Mouse (Mus musculus): ENCODE data around the gene Bfar.
"Not testable (repeated sequence)": the region's sequence is repeated elsewhere in the genome, so short reads cannot be mapped to it uniquely, and the experiment has no call there.

Gene Bfar

GRCm38 (mm10) chr16:13722937-13723336 lies 51.3 kb downstream of the Bfar start:
- no peak for DNase-seq (ENCODE audit: low spot score)

- DNase-seq (ENCODE audit: low spot score): no peak
Observed at GRCm38 (mm10) chr16:13727811-13728335, 56.2 kb downstream of the Bfar start.

- DNase-seq (ENCODE audit: low spot score): no peak
Observed at GRCm38 (mm10) chr16:13729428-13729827, 57.8 kb downstream of the Bfar start.

- DNase-seq (ENCODE audit: low spot score): no peak
Observed at GRCm38 (mm10) chr16:13730285-13731255, 58.9 kb downstream of the Bfar start, which contains the start of gene Pla2g10. Gene Pla2g10, minus strand, starts transcription at chr16:13730983.

- no peak for DNase-seq (ENCODE audit: low spot score)
Observed at GRCm38 (mm10) chr16:13732786-13733185, 61.1 kb downstream of the Bfar start.

GRCm38 (mm10) chr16:13733518-13734137 lies 62.0 kb downstream of the Bfar start:
- DNase-seq (ENCODE audit: low spot score): peak; percentile 48

GRCm38 (mm10) chr16:13735977-13736376 lies 64.3 kb downstream of the Bfar start:
- DNase-seq (ENCODE audit: low spot score): no peak

- not testable (repeated sequence) for DNase-seq (ENCODE audit: low spot score)
Observed at GRCm38 (mm10) chr16:13739044-13739443, 67.4 kb downstream of the Bfar start.

GRCm38 (mm10) chr16:13740844-13741243 lies 69.2 kb downstream of the Bfar start:
- no peak for DNase-seq (ENCODE audit: low spot score)

- DNase-seq (ENCODE audit: low spot score): no peak
Observed at GRCm38 (mm10) chr16:13747708-13748107, 76.0 kb downstream of the Bfar start.

- no peak for DNase-seq (ENCODE audit: low spot score)
Observed at GRCm38 (mm10) chr16:13748124-13748523, 76.5 kb downstream of the Bfar start.

- not testable (repeated sequence) for DNase-seq (ENCODE audit: low spot score)
Observed at GRCm38 (mm10) chr16:13748813-13749212, 77.2 kb downstream of the Bfar start.

- no peak for DNase-seq (ENCODE audit: low spot score)
Observed at GRCm38 (mm10) chr16:13749306-13749705, 77.6 kb downstream of the Bfar start.

- no peak for DNase-seq (ENCODE audit: low spot score)
Observed at GRCm38 (mm10) chr16:13749981-13750380, 78.3 kb downstream of the Bfar start.

- DNase-seq (ENCODE audit: low spot score): no peak
Observed at GRCm38 (mm10) chr16:13750626-13751025, 79.0 kb downstream of the Bfar start.
